Mouse (Mus musculus): ENCODE results near the gene Ssu2. TPM values are rescaled to one million over a fixed set of nuclear protein-coding genes. Genes with fewer than 3 reads are reported as not detected.

Gene Ssu2
- 1.4 and 1.7 TPM in 2 replicates for polyA plus RNA-seq (2014; fragmentation: Nextera tagmentation; extraction: Ambion mirVana)

- Histone ChIP-seq H3K27ac (replicated peaks; ENCODE audit: low read depth, low read length) (no peak within 1 kb of the TSS), H3K9ac (replicated peaks; ENCODE audit: low read length) (no peak within 1 kb of the TSS), H3K4me2 (ENCODE audit: low read depth, low read length) (no peak within 1 kb of the TSS), H3K4me1 (ENCODE audit: control insufficient read depth, insufficient read depth, low read length) (no peaks in the 10 kb centered on the region), H3K27me3 (ENCODE audit: control insufficient read depth, insufficient read depth, low read length) (no peaks in the 10 kb centered on the region), H3K9me3 (replicated peaks; ENCODE audit: control insufficient read depth, low read length) (no peaks in the 10 kb centered on the region), H3K4me3 (ENCODE audit: low read depth, low read length) (no peak within 1 kb of the TSS), H3K36me3 (replicated peaks; ENCODE audit: control insufficient read depth, insufficient read depth, low read depth, low read length) (no peaks in the 10 kb centered on the region)
- DNase-seq (ENCODE audit: low spot score) (no peak), ATAC-seq (replicated peaks; ENCODE audit: insufficient number of reproducible peaks, low FRiP score, low TSS enrichment, low read depth) (no peak)
- 81% methylated on average over 9 of the region's 9 CpGs for WGBS
Observed at GRCm38 (mm10) chr6:112387947-112388346, at the start of gene Ssu2. Ssu2 (minus strand) TSS chr6:112388023.

- WGBS = 77% methylated on average over 6 of the region's 6 CpGs
- ATAC-seq (replicated peaks; ENCODE audit: insufficient number of reproducible peaks, low FRiP score, low TSS enrichment, low read depth) (no peak), DNase-seq (ENCODE audit: low spot score) (no peak)
- Histone ChIP-seq H3K9ac (replicated peaks; ENCODE audit: low read length) (no peak overlapping the region), H3K4me1 (ENCODE audit: control insufficient read depth, insufficient read depth, low read length) (no peaks in the 10 kb centered on the region), H3K4me3 (ENCODE audit: low read depth, low read length) (no peak overlapping the region), H3K9me3 (replicated peaks; ENCODE audit: control insufficient read depth, low read length) (no peaks in the 10 kb centered on the region), H3K4me2 (ENCODE audit: low read depth, low read length) (no peak overlapping the region), H3K27ac (replicated peaks; ENCODE audit: low read depth, low read length) (no peak overlapping the region), H3K36me3 (replicated peaks; ENCODE audit: control insufficient read depth, insufficient read depth, low read depth, low read length) (no peaks in the 10 kb centered on the region), H3K27me3 (ENCODE audit: control insufficient read depth, insufficient read depth, low read length) (no peaks in the 10 kb centered on the region)
Observed at GRCm38 (mm10) chr6:112426018-112426732, 38.4 kb upstream of the Ssu2 start.

- Histone ChIP-seq H3K4me3 (ENCODE audit: low read depth, low read length) (no peak overlapping the region), H3K9me3 (replicated peaks; ENCODE audit: control insufficient read depth, low read length) (no peaks in the 10 kb centered on the region), H3K27ac (replicated peaks; ENCODE audit: low read depth, low read length) (no peak overlapping the region), H3K27me3 (ENCODE audit: control insufficient read depth, insufficient read depth, low read length) (no peaks in the 10 kb centered on the region), H3K9ac (replicated peaks; ENCODE audit: low read length) (no peak overlapping the region), H3K36me3 (replicated peaks; ENCODE audit: control insufficient read depth, insufficient read depth, low read depth, low read length) (no peaks in the 10 kb centered on the region), H3K4me2 (ENCODE audit: low read depth, low read length) (no peak overlapping the region), H3K4me1 (ENCODE audit: control insufficient read depth, insufficient read depth, low read length) (no peaks in the 10 kb centered on the region)
- ATAC-seq (replicated peaks; ENCODE audit: insufficient number of reproducible peaks, low FRiP score, low TSS enrichment, low read depth) (no peak), DNase-seq (ENCODE audit: low spot score) (no peak)
- 86% methylated on average over 8 of the region's 8 CpGs for WGBS
Observed at GRCm38 (mm10) chr6:112423746-112424501, 36.1 kb upstream of the Ssu2 start.

- H3K4me1 ChIP-seq (ENCODE audit: control insufficient read depth, insufficient read depth, low read length) = no peaks in the 10 kb centered on the region
- no peak for DNase-seq (ENCODE audit: low spot score)
- WGBS = 92% methylated on average over 1 of the region's 1 CpGs
- no peak overlapping the region for H3K27ac ChIP-seq (replicated peaks; ENCODE audit: low read depth, low read length)
- no peak overlapping the region for H3K4me2 ChIP-seq (ENCODE audit: low read depth, low read length)
- ATAC-seq (replicated peaks; ENCODE audit: insufficient number of reproducible peaks, low FRiP score, low TSS enrichment, low read depth) = no peak
- H3K9me3 ChIP-seq (replicated peaks; ENCODE audit: control insufficient read depth, low read length) = no peaks in the 10 kb centered on the region
- H3K36me3 ChIP-seq (replicated peaks; ENCODE audit: control insufficient read depth, insufficient read depth, low read depth, low read length) = no peaks in the 10 kb centered on the region
- H3K4me3 ChIP-seq (ENCODE audit: low read depth, low read length) = no peak overlapping the region
- no peaks in the 10 kb centered on the region for H3K27me3 ChIP-seq (ENCODE audit: control insufficient read depth, insufficient read depth, low read length)
- no peak overlapping the region for H3K9ac ChIP-seq (replicated peaks; ENCODE audit: low read length)
Observed at GRCm38 (mm10) chr6:112420883-112421282, 33.1 kb upstream of the Ssu2 start.

- WGBS = 86% methylated on average over 9 of the region's 9 CpGs
- H3K9me3 ChIP-seq (replicated peaks; ENCODE audit: control insufficient read depth, low read length) = no peaks in the 10 kb centered on the region
Observed at GRCm38 (mm10) chr6:112419333-112419732, 31.5 kb upstream of the Ssu2 start.

GRCm38 (mm10) chr6:112404111-112404510, 16.3 kb upstream of the Ssu2 start:
- H3K27me3 ChIP-seq (ENCODE audit: control insufficient read depth, insufficient read depth, low read length) = no peaks in the 10 kb centered on the region
- WGBS = 74% methylated on average over 5 of the region's 5 CpGs
- DNase-seq (ENCODE audit: low spot score) = no peak
- no peak overlapping the region for H3K4me2 ChIP-seq (ENCODE audit: low read depth, low read length)
- no peaks in the 10 kb centered on the region for H3K4me1 ChIP-seq (ENCODE audit: control insufficient read depth, insufficient read depth, low read length)
- H3K36me3 ChIP-seq (replicated peaks; ENCODE audit: control insufficient read depth, insufficient read depth, low read depth, low read length) = no peaks in the 10 kb centered on the region
- no peaks in the 10 kb centered on the region for H3K9me3 ChIP-seq (replicated peaks; ENCODE audit: control insufficient read depth, low read length)
- H3K4me3 ChIP-seq (ENCODE audit: low read depth, low read length) = no peak overlapping the region
- H3K27ac ChIP-seq (replicated peaks; ENCODE audit: low read depth, low read length) = no peak overlapping the region
- ATAC-seq (replicated peaks; ENCODE audit: insufficient number of reproducible peaks, low FRiP score, low TSS enrichment, low read depth) = no peak
- no peak overlapping the region for H3K9ac ChIP-seq (replicated peaks; ENCODE audit: low read length)

More at GRCm38 (mm10) chr6:112419333-112419732, 31.5 kb upstream of the Ssu2 start:
- H3K9ac ChIP-seq (replicated peaks; ENCODE audit: low read length) = no peak overlapping the region
- H3K4me1 ChIP-seq (ENCODE audit: control insufficient read depth, insufficient read depth, low read length) = no peaks in the 10 kb centered on the region
- DNase-seq (ENCODE audit: low spot score) (no peak), ATAC-seq (replicated peaks; ENCODE audit: insufficient number of reproducible peaks, low FRiP score, low TSS enrichment, low read depth) (no peak)
- no peaks in the 10 kb centered on the region for H3K36me3 ChIP-seq (replicated peaks; ENCODE audit: control insufficient read depth, insufficient read depth, low read depth, low read length)
- no peaks in the 10 kb centered on the region for H3K27me3 ChIP-seq (ENCODE audit: control insufficient read depth, insufficient read depth, low read length)
- no peak overlapping the region for H3K4me3 ChIP-seq (ENCODE audit: low read depth, low read length)
- H3K27ac ChIP-seq (replicated peaks; ENCODE audit: low read depth, low read length) = no peak overlapping the region
- H3K4me2 ChIP-seq (ENCODE audit: low read depth, low read length) = no peak overlapping the region

GRCm38 (mm10) chr6:112401953-112402683, 14.3 kb upstream of the Ssu2 start:
- H3K4me2 ChIP-seq (ENCODE audit: low read depth, low read length) = no peak overlapping the region
- no peaks in the 10 kb centered on the region for H3K4me1 ChIP-seq (ENCODE audit: control insufficient read depth, insufficient read depth, low read length)
- no peak overlapping the region for H3K9ac ChIP-seq (replicated peaks; ENCODE audit: low read length)
- H3K27ac ChIP-seq (replicated peaks; ENCODE audit: low read depth, low read length) = no peak overlapping the region
- H3K4me3 ChIP-seq (ENCODE audit: low read depth, low read length) = no peak overlapping the region
- 80% methylated on average over 12 of the region's 12 CpGs for WGBS
- peak; percentile 6 for DNase-seq (ENCODE audit: low spot score)
- H3K36me3 ChIP-seq (replicated peaks; ENCODE audit: control insufficient read depth, insufficient read depth, low read depth, low read length) = no peaks in the 10 kb centered on the region
- no peaks in the 10 kb centered on the region for H3K9me3 ChIP-seq (replicated peaks; ENCODE audit: control insufficient read depth, low read length)
- no peaks in the 10 kb centered on the region for H3K27me3 ChIP-seq (ENCODE audit: control insufficient read depth, insufficient read depth, low read length)
- peak; percentile 55; the same call in 1 of the 2 replicates for ATAC-seq (replicated peaks; ENCODE audit: insufficient number of reproducible peaks, low FRiP score, low TSS enrichment, low read depth)

Measured in embryonic facial prominence, embryonic 11.5 days (tissue).